Mouse (Mus musculus) megakaryocyte progenitor cell, adult 5-6 weeks (primary cell): ENCODE results near the gene T2. TPM values are rescaled to one million over a fixed set of nuclear protein-coding genes. Genes with fewer than 3 reads are reported as not detected.

ENCODE experiments used
- ATAC-seq: replicated peaks from 2 replicates; pipeline ENCODE4 v1.8.0; 2016; ENCODE audit warnings: mild to moderate bottlenecking, moderate TSS enrichment, inconsistent platforms; ENCODE audit not compliant: poor library complexity
- total RNA-seq, 2 experiments: library from RNA; stranded (forward) in 1 of 2; stranded (reverse) in 1 of 2; fragments of 157-497, 149-512 nt in 1 of 2; fragments of 200-1000 nt in 1 of 2; gene quantifications; 2 replicates each; pipeline versions ENCODE4 v1.2.3 to v1.2.4; 2015 to 2017

The T2 gene
- total RNA-seq, 2 experiments from 2014 or later, result not detected

GRCm38 (mm10) chr17:8463482-8464128, 107.8 kb downstream of the T2 start:
- peak; percentile 93 for ATAC-seq

GRCm38 (mm10) chr17:8467771-8468170, 112.0 kb downstream of the T2 start:
- no peak for ATAC-seq

- ATAC-seq, result peak; percentile 97
Measured at GRCm38 (mm10) chr17:8468716-8469344, 113.0 kb downstream of the T2 start.

Other genes with a start within 250 kb of the T2 start
- gene Gm49673, start 208.2 kb upstream of the T2 start, total RNA-seq (2015), result not detected in 2 replicates
- not detected in 2 replicates for gene Gm49673, start 208.2 kb upstream of the T2 start, total RNA-seq (2017)
- gene Rnaset2a, start 207.9 kb upstream of the T2 start, total RNA-seq (2015), result 73.9 and 79.4 TPM in 2 replicates
- gene Rnaset2a, start 207.9 kb upstream of the T2 start, total RNA-seq (2017), result 72.3 and 80.8 TPM in 2 replicates
- gene Fgfr1op, start 190.5 kb upstream of the T2 start, total RNA-seq (2015), result 44.8 and 47.1 TPM in 2 replicates
- 49.2 and 57.0 TPM in 2 replicates for gene Fgfr1op, start 190.5 kb upstream of the T2 start, total RNA-seq (2017)
- gene Ccr6, start 119.9 kb upstream of the T2 start, total RNA-seq (2015), result not detected in 2 replicates
- gene Ccr6, start 119.9 kb upstream of the T2 start, total RNA-seq (2017), result not detected in 2 replicates
- 234 and 269 TPM in 2 replicates for gene Mpc1, start 73.1 kb upstream of the T2 start, total RNA-seq (2015)
- 143 and 175 TPM in 2 replicates for gene Mpc1, start 73.1 kb upstream of the T2 start, total RNA-seq (2017)
- gene Sft2d1, start 44.9 kb upstream of the T2 start, total RNA-seq (2015), result 150 and 173 TPM in 2 replicates
- 35.1 and 47.8 TPM in 2 replicates for gene Sft2d1, start 44.9 kb upstream of the T2 start, total RNA-seq (2017)
- 0.12 and 0.22 TPM in 2 replicates for gene Prr18, start 18.5 kb upstream of the T2 start, total RNA-seq (2015)
- gene Prr18, start 18.5 kb upstream of the T2 start, total RNA-seq (2017), result not detected in 2 replicates
- not detected in 2 replicates for gene T, start 78.4 kb downstream of the T2 start, total RNA-seq (2015)
- gene T, start 78.4 kb downstream of the T2 start, total RNA-seq (2017), result not detected in 2 replicates
- 0.10 TPM in 1 of 2 replicates, not detected in the other for gene Pde10a, start 169.4 kb downstream of the T2 start, total RNA-seq (2015)
- 0.04 TPM in 1 of 2 replicates, not detected in the other for gene Pde10a, start 169.4 kb downstream of the T2 start, total RNA-seq (2017)
- not detected in 2 replicates for gene Gm17087, start 211.0 kb downstream of the T2 start, total RNA-seq (2015)
- gene Gm17087, start 211.0 kb downstream of the T2 start, total RNA-seq (2017), result not detected in 2 replicates